Mouse (Mus musculus) kidney, embryonic 16.5 days (tissue): ENCODE data around the gene Gpr179. TPM values are rescaled to one million over a fixed set of nuclear protein-coding genes. Genes with fewer than 3 reads are reported as not detected.

Experiments
- ATAC-seq: fragments of 200-750 bp; cut with Nextera tagmentation; 2 replicates; pipeline ENCODE4 v1.8.0; 2017; ENCODE audit warnings: moderate TSS enrichment; ENCODE audit not compliant: low FRiP score, low TSS enrichment
- H3K27ac ChIP-seq: fragments of 300-500 bp; sonication (generic); 2 replicates; pipeline ENCODE4 v1.5.1; 2014; ENCODE audit warnings: low read length
- H3K27me3 ChIP-seq: fragments of 300-500 bp; sonication (generic); 2 replicates; pipeline ENCODE4 v1.6.1; 2014; ENCODE audit warnings: low read length, control low read depth, mixed read lengths; ENCODE audit not compliant: insufficient read depth
- H3K36me3 ChIP-seq: fragments of 300-500 bp; sonication (generic); 2 replicates; pipeline ENCODE4 v1.6.1; 2014; ENCODE audit warnings: low read length, control low read depth, mixed read lengths; ENCODE audit not compliant: insufficient read depth
- H3K4me1 ChIP-seq: fragments of 300-500 bp; sonication (generic); 2 replicates; pipeline ENCODE4 v1.6.1; 2014; ENCODE audit warnings: low read length, control low read depth, mixed read lengths; ENCODE audit not compliant: insufficient read depth
- H3K4me2 ChIP-seq: fragments of 300-500 bp; sonication (generic); replicated peaks from 2 replicates; pipeline ENCODE4 v1.6.1; 2014; ENCODE audit warnings: low read depth, low read length
- H3K4me3 ChIP-seq: fragments of 300-500 bp; sonication (generic); 2 replicates; pipeline ENCODE4 v1.5.1; 2014; ENCODE audit warnings: mild to moderate bottlenecking, low read length
- H3K9ac ChIP-seq: fragments of 300-500 bp; sonication (generic); replicated peaks from 2 replicates; pipeline ENCODE4 v1.6.1; 2014; ENCODE audit warnings: low read length
- H3K9me3 ChIP-seq: fragments of 300-500 bp; sonication (generic); 2 replicates; pipeline ENCODE4 v1.6.1; 2016; ENCODE audit warnings: low read length, control low read depth
- WGBS: fragments of 180-500 bp; shearing (Covaris S2); extraction: QIAGEN DNeasy Blood & Tissue Kit; methylation state at CpG from one replicate; pipeline ENCODE4 v1.1.7; 2014; 5-methylcytosine and 5-hydroxymethylcytosine counted together
- polyA plus RNA-seq: library from polyadenylated mRNA; unstranded; fragments of >200 nt; fragmentation: Nextera tagmentation; extraction: Ambion mirVana; gene quantifications from 2 replicates; pipeline ENCODE4 v1.2.1, GENCODE M21; 2015

Gpr179 gene
- polyA plus RNA-seq, 1 experiment from 2014 or later = 0.21 TPM

GRCm38 (mm10) chr11:97343175-97343574 lies 8.7 kb downstream of the Gpr179 start:
- peaks cover 2% of the 10 kb centered on the region; the same call in 1 of the 2 replicates for H3K4me1 ChIP-seq
- H3K4me3 ChIP-seq = no peak overlapping the region
- no peak overlapping the region for H3K9ac ChIP-seq
- no peak overlapping the region for H3K27ac ChIP-seq
- no peaks in the 10 kb centered on the region for H3K27me3 ChIP-seq
- no peak for ATAC-seq
- H3K36me3 ChIP-seq = no peaks in the 10 kb centered on the region
- no peak overlapping the region for H3K4me2 ChIP-seq
- no peaks in the 10 kb centered on the region for H3K9me3 ChIP-seq
- 38% methylated on average over 8 of the region's 8 CpGs for WGBS

DNA sequence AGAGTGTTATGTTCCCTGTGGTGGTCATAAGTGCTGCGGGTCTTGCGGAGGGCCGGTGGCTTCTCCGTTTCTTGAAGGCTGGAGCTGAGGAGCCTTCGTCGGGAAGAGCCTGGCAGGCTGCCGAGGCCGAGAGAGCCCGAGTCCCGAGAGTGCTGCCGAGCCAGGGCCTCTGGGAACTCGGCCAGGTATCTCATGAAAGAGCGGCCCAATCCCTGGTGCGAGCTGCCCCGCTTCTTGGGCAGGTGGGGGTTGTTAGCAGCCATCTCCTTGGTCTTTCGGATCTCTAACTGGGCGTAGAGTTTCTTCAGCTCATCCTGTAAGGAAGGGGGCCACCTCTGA lies 12.9 kb downstream of the Gpr179 start:
- no peak for ATAC-seq
- Histone ChIP-seq H3K4me1 (peaks cover 14% of the 10 kb centered on the region), H3K4me2 (peak overlapping the region; percentile 40), H3K9me3 (no peaks in the 10 kb centered on the region), H3K36me3 (no peaks in the 10 kb centered on the region), H3K27ac (no peak overlapping the region), H3K27me3 (no peaks in the 10 kb centered on the region), H3K9ac (no peak overlapping the region), H3K4me3 (no peak overlapping the region)
- 41% methylated on average over 17 of the region's 17 CpGs for WGBS

DNA sequence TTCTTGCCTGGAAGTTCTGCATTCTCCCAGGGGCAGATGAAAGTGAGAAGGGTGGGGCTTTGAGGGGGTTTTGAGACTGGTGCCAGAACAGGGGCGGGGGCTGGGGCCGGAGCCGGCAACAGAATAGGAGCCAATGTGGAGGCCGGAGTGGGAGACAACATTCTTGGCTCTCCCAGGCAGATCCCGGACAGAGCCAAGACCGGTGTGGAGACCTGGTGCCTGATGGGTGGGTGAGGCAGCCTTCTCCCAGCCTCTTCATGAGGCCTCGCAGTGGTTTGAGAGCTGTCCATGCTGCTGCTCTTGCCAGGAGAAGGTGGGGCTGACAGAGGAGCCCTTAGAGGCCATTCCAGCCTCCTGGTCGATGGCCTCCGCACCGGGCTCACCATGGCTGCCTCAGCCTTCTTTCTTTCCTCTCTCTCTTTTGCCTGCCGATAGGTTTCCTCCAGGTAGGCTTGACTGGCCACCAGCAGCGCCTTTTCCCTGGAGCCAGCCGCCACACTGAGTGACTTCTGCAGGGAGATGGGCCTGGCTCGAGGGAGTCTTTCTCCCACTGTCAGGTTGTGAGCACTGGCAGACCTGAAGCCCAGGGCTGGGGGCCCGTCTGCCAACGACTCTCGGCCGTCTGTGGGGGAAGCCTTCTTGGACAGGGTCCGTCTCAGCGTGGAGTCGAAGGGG lies 13.4 kb downstream of the Gpr179 start:
- Histone ChIP-seq H3K4me2 (peak overlapping the region; percentile 40), H3K4me3 (no peak overlapping the region)
- ATAC-seq = peak; percentile 55; the same call in 1 of the 2 replicates

GRCm38 (mm10) chr11:97337363-97337762 lies 14.5 kb downstream of the Gpr179 start:
- Histone ChIP-seq H3K27me3 (no peaks in the 10 kb centered on the region), H3K4me1 (peaks cover 14% of the 10 kb centered on the region), H3K36me3 (no peaks in the 10 kb centered on the region), H3K27ac (no peak overlapping the region), H3K4me2 (no peak overlapping the region), H3K9ac (no peak overlapping the region), H3K9me3 (no peaks in the 10 kb centered on the region), H3K4me3 (no peak overlapping the region)
- ATAC-seq = no peak
- 88% methylated on average over 12 of the region's 12 CpGs for WGBS

More for the DNA sequence above, 13.4 kb downstream of the Gpr179 start:
- H3K9ac ChIP-seq = no peak overlapping the region
- no peaks in the 10 kb centered on the region for H3K27me3 ChIP-seq
- no peak overlapping the region for H3K27ac ChIP-seq
- H3K9me3 ChIP-seq = no peaks in the 10 kb centered on the region
- H3K36me3 ChIP-seq = no peaks in the 10 kb centered on the region
- H3K4me1 ChIP-seq = peaks cover 14% of the 10 kb centered on the region
- 43% methylated on average over 21 of the region's 21 CpGs for WGBS

DNA sequence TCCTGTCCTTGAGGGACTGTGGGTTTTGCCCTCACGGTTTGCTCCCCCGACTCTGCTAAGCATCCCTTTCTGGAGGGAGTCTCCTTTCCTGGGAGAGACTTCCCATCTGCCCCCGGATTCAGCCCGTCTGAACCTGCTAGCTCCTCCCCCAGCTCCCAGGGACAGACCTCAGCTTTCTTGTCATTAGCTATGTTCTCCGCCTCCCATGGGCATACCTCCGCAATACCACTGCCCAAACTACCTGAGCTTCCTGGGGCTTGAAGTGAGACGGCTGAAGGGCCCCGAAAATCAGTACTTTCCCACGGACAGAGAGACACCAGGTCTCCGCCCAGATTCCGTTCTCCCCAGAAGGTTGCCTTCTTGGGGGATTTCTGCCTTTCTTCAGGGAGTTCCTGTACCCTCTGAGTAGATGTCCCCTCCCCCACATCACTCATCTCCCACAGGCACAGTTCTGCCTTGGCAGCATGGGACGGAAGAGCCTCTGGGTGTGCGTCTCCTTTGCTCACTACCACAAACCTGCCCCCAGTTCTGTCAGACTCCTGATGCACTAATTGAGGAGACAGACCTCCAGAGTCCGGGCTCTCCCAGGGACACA lies 15.0 kb downstream of the Gpr179 start:
- H3K36me3 ChIP-seq = no peaks in the 10 kb centered on the region
- no peak overlapping the region for H3K4me3 ChIP-seq
- H3K9ac ChIP-seq = no peak overlapping the region
- H3K27me3 ChIP-seq = no peaks in the 10 kb centered on the region
- no peak overlapping the region for H3K4me2 ChIP-seq
- H3K27ac ChIP-seq = no peak overlapping the region
- H3K4me1 ChIP-seq = peaks cover 14% of the 10 kb centered on the region
- WGBS = 61% methylated on average over 14 of the region's 14 CpGs
- no peak for ATAC-seq
- no peaks in the 10 kb centered on the region for H3K9me3 ChIP-seq

DNA sequence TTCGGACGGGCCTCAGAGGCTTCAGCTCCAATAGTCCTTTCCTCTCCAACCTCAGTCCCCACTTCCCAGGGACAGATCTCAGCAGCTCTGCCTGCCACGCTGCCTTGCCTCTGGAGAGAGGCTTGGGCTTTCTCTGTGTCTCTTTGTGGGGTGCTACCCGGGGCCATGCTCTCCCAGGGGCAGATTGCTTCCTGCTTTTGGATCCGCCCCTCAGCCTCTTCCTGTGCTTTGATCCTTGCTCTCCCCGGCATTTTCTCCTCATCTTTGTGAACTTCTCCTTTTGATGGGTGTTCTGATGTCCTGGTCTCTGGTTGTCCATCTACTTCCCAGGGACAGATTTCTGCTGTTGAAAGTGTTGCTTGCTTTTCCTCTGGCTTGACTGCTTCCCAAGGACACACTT lies 15.6 kb downstream of the Gpr179 start:
- Histone ChIP-seq H3K9me3 (no peaks in the 10 kb centered on the region), H3K27me3 (no peaks in the 10 kb centered on the region), H3K4me3 (no peak overlapping the region), H3K27ac (no peak overlapping the region), H3K9ac (0 out of 2 replicates have a peak overlapping the region, but pooled peaks have one; percentile 35), H3K4me2 (no peak overlapping the region), H3K4me1 (peaks cover 14% of the 10 kb centered on the region), H3K36me3 (no peaks in the 10 kb centered on the region)
- ATAC-seq = no peak
- WGBS = 40% methylated on average over 6 of the region's 6 CpGs

GRCm38 (mm10) chr11:97334400-97334799 lies 17.5 kb downstream of the Gpr179 start:
- Histone ChIP-seq H3K27me3 (no peaks in the 10 kb centered on the region), H3K36me3 (peaks cover 7% of the 10 kb centered on the region), H3K9ac (no peak overlapping the region), H3K4me1 (peaks cover 14% of the 10 kb centered on the region), H3K4me2 (no peak overlapping the region), H3K9me3 (no peaks in the 10 kb centered on the region), H3K27ac (no peak overlapping the region), H3K4me3 (no peak overlapping the region)
- 79% methylated on average over 9 of the region's 9 CpGs for WGBS
- ATAC-seq = no peak

DNA sequence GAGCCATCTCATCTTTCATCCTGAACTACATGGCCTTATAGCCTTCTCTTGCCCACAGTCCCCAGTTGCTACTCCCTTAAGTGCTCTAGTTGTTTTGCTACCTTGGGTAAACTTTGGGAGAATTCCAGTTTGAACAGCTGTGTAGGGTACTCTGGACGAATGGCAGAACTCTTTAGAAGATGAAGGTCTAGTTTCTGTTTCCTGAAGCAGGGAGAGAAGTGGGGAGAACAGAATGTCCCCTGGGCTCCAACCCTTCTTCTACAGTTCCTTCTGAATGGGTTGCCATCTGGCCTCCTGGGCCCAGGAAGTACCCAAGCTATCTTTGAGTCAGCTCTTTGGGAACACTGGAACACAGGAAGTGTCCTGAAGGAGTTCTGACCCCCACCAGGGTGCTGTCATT lies 18.0 kb downstream of the Gpr179 start:
- no peaks in the 10 kb centered on the region for H3K27me3 ChIP-seq
- H3K4me1 ChIP-seq = peaks cover 14% of the 10 kb centered on the region
- no peak overlapping the region for H3K27ac ChIP-seq
- WGBS = 40% methylated on average over 1 of the region's 1 CpGs
- no peak overlapping the region for H3K9ac ChIP-seq
- H3K4me3 ChIP-seq = no peak overlapping the region
- peaks cover 12% of the 10 kb centered on the region for H3K36me3 ChIP-seq
- no peak for ATAC-seq
- H3K4me2 ChIP-seq = no peak overlapping the region
- H3K9me3 ChIP-seq = no peaks in the 10 kb centered on the region

- Histone ChIP-seq H3K27me3 (no peaks in the 10 kb centered on the region), H3K27ac (no peak overlapping the region), H3K9ac (no peak overlapping the region), H3K4me3 (no peak overlapping the region), H3K36me3 (peaks cover 15% of the 10 kb centered on the region), H3K4me2 (no peak overlapping the region), H3K4me1 (peaks cover 12% of the 10 kb centered on the region), H3K9me3 (no peaks in the 10 kb centered on the region)
- no peak for ATAC-seq
- 41% methylated on average over 9 of the region's 9 CpGs for WGBS
Measured at GRCm38 (mm10) chr11:97333044-97333443, 18.8 kb downstream of the Gpr179 start.
